Mouse (Mus musculus) spleen, adult 12 weeks (tissue): Measurements from ENCODE around the gene Gm21761.
"Not testable (repeated sequence)": the region's sequence is repeated elsewhere in the genome, so short reads cannot be mapped to it uniquely, and the experiment has no call there.

Experiments used
- DNase-seq: peaks from one replicate; pipeline ENCODE4 v3.0.0; 2022; ENCODE audit warnings: low spot score

Gene Gm21761

DNA sequence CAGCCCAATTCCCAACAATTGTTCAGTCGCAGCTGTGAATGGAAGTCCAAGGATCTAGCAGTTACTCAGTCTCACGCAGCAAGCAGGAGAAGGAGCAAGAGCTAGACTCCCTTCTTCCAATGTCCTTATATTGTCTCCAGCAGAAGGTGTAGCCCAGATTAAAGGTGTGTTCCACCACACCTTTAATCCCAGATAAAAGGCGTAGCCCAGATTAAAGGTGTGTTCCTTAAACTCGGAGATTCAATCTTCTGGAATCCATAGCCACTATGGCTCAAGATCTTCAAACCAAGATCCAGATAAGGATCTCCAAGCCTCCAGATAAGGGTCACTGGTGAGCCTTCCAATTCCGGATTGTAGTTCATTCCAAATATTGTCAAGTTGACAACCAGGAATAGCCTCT, at the start of gene Gm21761:
Gene Gm21761 (minus strand): TSS at position 101 of the 400 bp plus-strand sequence.
- not testable (repeated sequence) for DNase-seq

GRCm38 (mm10) chr13:119969163-119969562, 40.1 kb upstream of the Gm21761 start:
- not testable (repeated sequence) for DNase-seq

GRCm38 (mm10) chr13:119968193-119968592, 39.1 kb upstream of the Gm21761 start:
- not testable (repeated sequence) for DNase-seq

GRCm38 (mm10) chr13:119965968-119966367, 36.9 kb upstream of the Gm21761 start:
- DNase-seq = not testable (repeated sequence)

DNA sequence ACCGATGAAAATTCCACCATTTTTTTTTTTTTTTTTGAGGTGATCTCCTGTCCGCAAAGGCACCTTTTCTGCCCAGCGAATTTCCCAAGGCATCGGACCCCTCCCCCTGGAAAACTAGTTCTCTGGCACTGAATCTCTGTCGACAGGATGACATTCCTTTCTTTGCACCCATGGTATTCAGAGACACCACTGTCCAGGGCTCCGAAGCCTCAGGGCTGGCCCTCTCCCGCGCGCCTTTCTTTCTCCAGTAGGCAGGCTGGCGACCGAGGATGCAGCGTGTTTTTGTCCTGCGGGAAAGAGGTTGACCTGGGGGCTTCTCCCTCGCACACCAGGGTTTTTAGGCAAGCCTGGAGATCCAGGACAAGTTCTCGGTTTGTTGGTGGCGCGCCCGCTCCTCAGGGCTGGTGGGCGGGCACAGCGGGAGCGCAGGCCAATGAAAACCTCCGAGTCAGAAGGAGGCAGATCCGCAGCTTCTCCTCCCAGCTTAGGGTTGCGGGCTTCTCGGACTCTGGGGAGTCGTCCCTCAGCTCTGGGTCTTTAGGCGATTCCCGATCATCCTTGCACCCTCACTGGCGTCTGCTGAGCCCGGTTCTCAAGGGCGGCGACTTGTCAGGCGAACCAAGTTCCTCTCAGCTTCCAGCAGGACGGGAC, 36.4 kb upstream of the Gm21761 start:
- DNase-seq = not testable (repeated sequence)

DNA sequence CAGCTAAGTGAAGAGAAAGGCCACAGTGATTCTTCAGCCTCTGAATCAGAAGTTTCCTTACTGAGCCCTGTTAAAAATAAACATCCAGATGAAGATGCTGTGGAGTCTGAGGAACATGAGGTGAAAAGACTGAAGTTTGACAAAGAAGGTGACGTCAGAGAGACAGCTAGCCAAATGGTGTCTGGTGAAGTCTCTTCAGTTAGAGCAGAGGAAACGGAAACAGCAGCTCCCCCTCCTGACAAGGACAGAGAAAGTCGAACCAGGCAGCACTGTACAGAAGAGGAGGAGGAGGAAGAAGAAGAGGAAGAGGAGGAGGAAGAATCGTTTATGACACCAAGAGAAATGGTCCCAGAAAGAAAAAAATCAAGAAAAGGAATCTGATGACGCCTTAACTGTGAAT, 33.8 kb upstream of the Gm21761 start:
- not testable (repeated sequence) for DNase-seq

DNA sequence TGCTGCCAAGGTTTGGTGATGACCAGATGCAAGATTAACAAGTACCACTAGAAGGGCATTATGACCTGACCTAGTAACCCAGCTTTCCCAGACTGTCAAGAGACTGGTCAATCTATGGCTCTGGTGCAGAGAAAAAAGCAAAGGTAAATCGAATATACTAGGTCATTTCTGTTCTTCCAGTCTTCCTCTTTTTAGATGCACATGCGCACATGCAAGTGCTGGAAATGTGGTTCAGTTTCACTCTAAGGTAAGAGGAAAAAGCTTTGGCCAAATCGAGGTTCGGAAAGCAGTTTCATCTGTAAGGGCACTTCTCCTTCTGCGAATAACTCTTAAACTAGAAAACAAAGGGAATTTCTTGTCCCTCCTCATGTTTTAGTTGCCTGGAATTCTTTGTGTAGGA, 26.5 kb upstream of the Gm21761 start:
- not testable (repeated sequence) for DNase-seq

DNA sequence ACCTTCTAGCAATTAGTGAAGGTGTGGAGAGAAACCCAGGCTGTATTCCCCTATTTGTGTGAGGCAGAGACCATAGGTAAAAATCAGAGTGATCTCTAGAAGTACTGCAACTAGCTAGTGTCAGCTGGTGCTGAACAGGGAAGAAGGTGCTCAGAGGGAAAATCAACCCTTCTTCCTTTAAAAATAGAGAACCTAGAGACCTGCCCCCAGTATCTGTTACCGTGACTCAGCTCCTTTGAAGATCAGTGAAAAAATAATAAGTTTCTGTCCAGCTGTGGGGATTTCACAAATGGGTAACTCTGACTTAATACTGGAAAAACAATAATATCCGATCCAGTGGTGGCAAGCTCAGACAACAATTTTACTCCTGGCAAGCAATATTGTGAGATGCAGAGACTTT, 26.0 kb upstream of the Gm21761 start:
- DNase-seq = not testable (repeated sequence)

DNA sequence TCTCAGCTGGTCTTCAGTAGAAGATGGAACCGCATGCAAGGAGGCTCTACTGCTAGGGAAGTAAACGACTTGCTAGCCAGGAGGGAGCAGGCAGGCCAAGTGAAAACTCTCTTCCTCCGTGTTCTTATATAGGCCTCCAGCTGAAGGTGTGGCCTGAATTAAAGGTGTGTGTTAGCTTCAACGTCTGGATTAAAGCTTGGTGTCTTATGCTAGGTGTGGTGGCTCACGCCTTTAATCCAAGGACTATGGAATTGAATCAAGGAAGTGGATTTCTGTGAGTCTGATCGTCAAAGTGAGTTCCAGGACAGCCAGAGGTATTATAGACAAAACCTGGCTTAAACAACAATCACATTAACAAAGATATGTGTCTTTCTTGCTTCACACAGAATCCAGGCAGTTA, 21.6 kb upstream of the Gm21761 start, which contains the start of gene B020031M17Rik:
Gene B020031M17Rik (minus strand): TSS at position 101 of the 400 bp plus-strand sequence.
- DNase-seq = not testable (repeated sequence)

DNA sequence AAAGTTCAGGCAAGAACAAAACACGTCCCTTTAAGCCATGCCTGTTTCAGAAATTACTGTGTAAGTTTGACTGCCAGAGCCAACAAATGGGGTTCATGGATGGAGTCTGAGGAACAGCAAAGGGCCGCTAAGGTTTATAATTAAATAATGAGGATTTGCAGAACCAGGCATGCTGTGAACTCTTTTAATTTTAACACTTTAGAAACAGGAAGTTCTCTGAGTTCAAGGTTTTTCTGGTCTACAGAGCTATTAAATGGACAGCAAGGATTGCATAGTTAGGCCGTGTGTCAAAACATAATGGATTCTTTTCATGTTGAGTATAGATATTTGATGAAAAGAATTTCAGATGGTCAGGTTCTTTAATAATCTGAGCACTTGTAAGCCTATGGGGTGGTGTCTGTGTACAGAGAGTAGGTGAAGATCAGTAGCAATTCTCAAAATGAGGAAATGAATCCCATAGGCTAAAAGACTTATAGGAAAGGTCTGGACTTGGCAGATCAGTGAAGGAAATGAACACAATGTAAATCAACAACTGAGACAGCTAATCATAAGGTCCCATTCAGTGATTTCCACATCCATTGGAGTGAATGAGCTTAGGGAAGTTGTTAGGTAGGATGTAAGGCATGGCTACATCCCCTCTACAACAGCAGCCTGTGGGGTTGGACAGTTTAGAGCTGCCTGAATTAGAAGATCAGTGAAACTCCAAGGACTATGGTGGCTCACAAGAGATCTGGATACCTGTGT, 4.3 kb downstream of the Gm21761 start:
- DNase-seq = not testable (repeated sequence)

DNA sequence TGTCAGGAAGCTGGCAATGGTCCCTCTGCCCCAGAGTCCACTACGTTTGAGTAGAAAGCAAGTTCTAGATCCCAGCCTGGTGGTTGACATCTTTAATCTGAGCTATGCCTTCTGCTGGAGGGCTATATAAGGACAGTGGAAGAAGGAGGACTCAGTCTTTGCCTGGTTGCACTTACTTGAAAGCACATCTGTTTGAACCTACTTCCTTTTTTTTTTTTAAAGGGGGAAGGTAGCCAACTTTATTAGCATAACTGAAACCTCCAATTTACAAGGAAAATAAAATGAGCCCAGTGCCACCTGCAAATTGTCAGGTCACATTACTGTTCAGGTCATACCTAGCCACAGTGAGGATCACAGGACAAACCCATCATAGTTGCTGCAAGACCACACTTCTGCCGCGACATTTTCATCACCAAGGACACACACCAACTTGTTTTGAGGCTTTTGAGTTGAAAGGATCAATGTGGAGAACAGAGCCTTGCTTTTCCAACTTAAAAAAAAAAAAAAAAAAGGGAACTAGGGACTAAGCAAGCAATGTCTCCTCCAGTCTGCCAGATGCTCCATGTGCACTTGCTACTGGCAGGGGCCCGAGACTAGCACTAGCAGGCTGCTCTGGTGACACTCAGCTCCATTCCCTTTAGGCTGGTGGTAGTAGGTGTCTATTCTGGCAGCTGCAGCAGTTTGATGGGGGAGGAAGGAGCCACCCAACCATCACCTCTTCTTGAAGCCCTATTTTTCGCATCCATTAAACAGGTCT, 11.9 kb downstream of the Gm21761 start:
- DNase-seq = not testable (repeated sequence)

GRCm38 (mm10) chr13:119916449-119916848, 12.6 kb downstream of the Gm21761 start:
- not testable (repeated sequence) for DNase-seq

- DNase-seq = not testable (repeated sequence)
These were observed 30.5 kb downstream of the Gm21761 start for GRCm38 (mm10) chr13:119898549-119898948.

- not testable (repeated sequence) for DNase-seq
These were observed 34.4 kb downstream of the Gm21761 start, which contains the start of gene Tcstv1 for GRCm38 (mm10) chr13:119894685-119895084. Gene Tcstv1 (minus strand): TSS chr13:119894785.

GRCm38 (mm10) chr13:119886896-119887295, 42.2 kb downstream of the Gm21761 start:
- DNase-seq = not testable (repeated sequence)

DNA sequence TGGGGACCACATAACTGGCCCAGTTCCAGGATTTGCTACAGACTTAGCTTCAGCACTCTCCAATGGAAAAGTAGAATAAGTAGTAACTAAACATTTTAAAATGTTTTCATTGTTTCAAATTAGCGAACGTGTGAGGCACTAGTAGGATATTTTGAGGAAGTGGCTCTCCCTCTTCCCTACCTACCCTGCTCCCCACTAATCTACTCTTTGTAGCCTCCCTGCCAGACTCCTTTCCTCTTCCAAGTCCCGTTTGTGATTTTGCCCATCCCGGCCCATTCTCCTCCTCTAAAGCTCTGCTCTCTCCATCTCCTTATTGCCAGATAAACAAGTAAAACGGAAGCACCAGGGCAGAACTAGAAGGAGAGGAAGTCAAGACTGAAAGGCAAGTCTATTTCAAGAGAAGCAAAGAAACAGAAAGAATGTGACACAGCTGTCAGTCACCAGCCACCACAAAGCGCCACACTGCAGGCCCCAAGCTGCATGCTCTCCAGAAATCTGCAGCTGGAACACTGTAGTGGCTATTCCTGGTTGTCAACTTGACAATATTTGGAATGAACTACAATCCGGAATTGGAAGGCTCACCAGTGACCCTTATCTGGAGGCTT, 64.6 kb downstream of the Gm21761 start:
- DNase-seq = not testable (repeated sequence)

- DNase-seq = not testable (repeated sequence)
These were observed 66.7 kb downstream of the Gm21761 start for GRCm38 (mm10) chr13:119862399-119862798.
